Mouse (Mus musculus): ENCODE data around the gene Olfr297. TPM values are rescaled to one million over a fixed set of nuclear protein-coding genes. Genes with fewer than 3 reads are reported as not detected.

The Olfr297 gene
- not detected for total RNA-seq (2021)
- long read RNA-seq, experiment 1: 0 reads
- long read RNA-seq, experiment 2: 0 reads

- DNase-seq (ENCODE audit: low spot score in 2 of 2): no peak
Observed at GRCm38 (mm10) chr7:86519668-86520067, at the start of gene Olfr297. Olfr297 (plus strand) TSS chr7:86519968.

DNA sequence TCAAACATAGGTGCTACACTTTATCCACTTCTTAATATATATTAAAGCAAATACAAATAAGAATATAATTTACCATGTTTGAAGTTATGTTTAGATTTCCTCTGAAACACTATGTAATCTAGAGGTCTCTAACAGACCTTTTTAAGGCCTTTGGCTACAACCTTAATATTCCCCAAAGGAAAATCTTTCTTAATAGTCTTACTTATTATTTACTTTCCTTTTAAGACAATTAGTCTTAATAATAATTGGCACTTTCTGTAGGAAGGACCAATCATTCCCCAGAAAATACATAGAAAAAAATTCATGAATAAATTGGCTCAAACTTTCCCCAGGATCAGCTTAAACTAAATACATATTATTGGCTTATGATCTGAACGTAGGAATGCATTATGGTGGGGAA lies 27.4 kb upstream of the Olfr297 start, which contains the start of gene Olfr298:
Gene Olfr298, minus strand, starts transcription at position 101 of the 400 bp plus-strand sequence.
- no peak for DNase-seq (ENCODE audit: low spot score in 2 of 2)

Other genes starting within 250 kb of the Olfr297 start
- gene Olfr310, start 242.8 kb upstream of the Olfr297 start, total RNA-seq (2021): not detected
- not detected for gene Olfr309, start 206.3 kb upstream of the Olfr297 start, total RNA-seq (2021)
- gene Olfr308, start 194.3 kb upstream of the Olfr297 start, total RNA-seq (2021): not detected
- gene Olfr307, start 182.4 kb upstream of the Olfr297 start, total RNA-seq (2021): not detected
- not detected for gene Olfr305, start 153.0 kb upstream of the Olfr297 start, total RNA-seq (2021)
- not detected for gene Olfr304, start 133.3 kb upstream of the Olfr297 start, total RNA-seq (2021)
- not detected for gene Olfr303, start 122.2 kb upstream of the Olfr297 start, total RNA-seq (2021)
- not detected for gene Olfr301, start 116.1 kb upstream of the Olfr297 start, total RNA-seq (2021)
- gene Olfr299, start 60.0 kb upstream of the Olfr297 start, total RNA-seq (2021): not detected
- gene Olfr298, start 27.5 kb upstream of the Olfr297 start, total RNA-seq (2021): not detected
- gene Olfr295, start 63.9 kb downstream of the Olfr297 start, total RNA-seq (2021): not detected
- gene Olfr294, start 96.7 kb downstream of the Olfr297 start, total RNA-seq (2021): not detected
- gene Olfr293, start 129.1 kb downstream of the Olfr297 start, total RNA-seq (2021): not detected
- not detected for gene Olfr292, start 168.4 kb downstream of the Olfr297 start, total RNA-seq (2021)

Data from left cerebral cortex, adult 18-20 months (tissue).